Mouse (Mus musculus): Measurements from ENCODE around the gene Mtmr3. TPM values are rescaled to one million over a fixed set of nuclear protein-coding genes. Genes with fewer than 3 reads are reported as not detected.

Gene Mtmr3
- polyA plus RNA-seq, 1 experiment from 2014 or later = 31.3 TPM

GRCm38 (mm10) chr11:4452467-4453184, 142.0 kb downstream of the Mtmr3 start:
- Histone ChIP-seq H3K79me2 (ENCODE audit: inconsistent target) (no peaks in the 10 kb centered on the region), H3K4me3 (ENCODE audit: inconsistent target) (no peak overlapping the region), H3K36me3 (ENCODE audit: inconsistent target) (no peaks in the 10 kb centered on the region), H3K27ac (no peak overlapping the region)
- 84% methylated on average over 10 of the region's 12 CpGs for WGBS (ENCODE audit: missing documents)

- H3K36me3 ChIP-seq (ENCODE audit: inconsistent target) = no peaks in the 10 kb centered on the region
- H3K79me2 ChIP-seq (ENCODE audit: inconsistent target) = no peaks in the 10 kb centered on the region
- H3K4me3 ChIP-seq (ENCODE audit: inconsistent target) = no peak overlapping the region
- WGBS (ENCODE audit: missing documents) = 31% methylated on average over 6 of the region's 9 CpGs
- H3K27ac ChIP-seq = no peak overlapping the region
Measured at GRCm38 (mm10) chr11:4451116-4451515, 143.5 kb downstream of the Mtmr3 start.

GRCm38 (mm10) chr11:4446195-4446868, 148.3 kb downstream of the Mtmr3 start:
- H3K36me3 ChIP-seq (ENCODE audit: inconsistent target) = no peaks in the 10 kb centered on the region
- 92% methylated on average over 5 of the region's 9 CpGs for WGBS (ENCODE audit: missing documents)
- no peak overlapping the region for H3K4me3 ChIP-seq (ENCODE audit: inconsistent target)
- H3K79me2 ChIP-seq (ENCODE audit: inconsistent target) = no peaks in the 10 kb centered on the region
- H3K27ac ChIP-seq = no peak overlapping the region

- 0% methylated on average over 1 of the region's 1 CpGs for WGBS (ENCODE audit: missing documents)
- Histone ChIP-seq H3K79me2 (ENCODE audit: inconsistent target) (no peaks in the 10 kb centered on the region), H3K36me3 (ENCODE audit: inconsistent target) (no peaks in the 10 kb centered on the region), H3K4me3 (ENCODE audit: inconsistent target) (no peak overlapping the region), H3K27ac (no peak overlapping the region)
Measured at GRCm38 (mm10) chr11:4442280-4442679, 152.4 kb downstream of the Mtmr3 start.

GRCm38 (mm10) chr11:4440978-4441377, 153.7 kb downstream of the Mtmr3 start, which contains the start of gene Hormad2:
Gene Hormad2, minus strand, starts transcription at chr11:4441105.
- Histone ChIP-seq H3K4me3 (ENCODE audit: inconsistent target) (no peak within 1 kb of the TSS), H3K36me3 (ENCODE audit: inconsistent target) (no peaks in the 10 kb centered on the region), H3K27ac (no peak within 1 kb of the TSS), H3K79me2 (ENCODE audit: inconsistent target) (no peaks in the 10 kb centered on the region)
- 79% methylated on average over 19 of the region's 19 CpGs for WGBS (ENCODE audit: missing documents)

- Histone ChIP-seq H3K79me2 (ENCODE audit: inconsistent target) (no peaks in the 10 kb centered on the region), H3K4me3 (ENCODE audit: inconsistent target) (no peak overlapping the region), H3K27ac (no peak overlapping the region), H3K36me3 (ENCODE audit: inconsistent target) (no peaks in the 10 kb centered on the region)
- WGBS (ENCODE audit: missing documents) = 62% methylated on average over 2 of the region's 2 CpGs
Measured at GRCm38 (mm10) chr11:4438211-4438610, 156.5 kb downstream of the Mtmr3 start.

GRCm38 (mm10) chr11:4437318-4437717, 157.3 kb downstream of the Mtmr3 start:
- H3K36me3 ChIP-seq (ENCODE audit: inconsistent target) = no peaks in the 10 kb centered on the region
- no peak overlapping the region for H3K4me3 ChIP-seq (ENCODE audit: inconsistent target)
- H3K79me2 ChIP-seq (ENCODE audit: inconsistent target) = no peaks in the 10 kb centered on the region
- H3K27ac ChIP-seq = no peak overlapping the region
- 89% methylated on average over 1 of the region's 1 CpGs for WGBS (ENCODE audit: missing documents)

- 65% methylated on average over 3 of the region's 3 CpGs for WGBS (ENCODE audit: missing documents)
Measured at GRCm38 (mm10) chr11:4436631-4437030, 158.0 kb downstream of the Mtmr3 start.

GRCm38 (mm10) chr11:4434461-4434860, 160.2 kb downstream of the Mtmr3 start:
- H3K36me3 ChIP-seq (ENCODE audit: inconsistent target) = no peaks in the 10 kb centered on the region
- H3K79me2 ChIP-seq (ENCODE audit: inconsistent target) = no peaks in the 10 kb centered on the region
- no peak overlapping the region for H3K4me3 ChIP-seq (ENCODE audit: inconsistent target)
- no peak overlapping the region for H3K27ac ChIP-seq
- WGBS (ENCODE audit: missing documents) = 62% methylated on average over 4 of the region's 4 CpGs

More at GRCm38 (mm10) chr11:4436631-4437030, 158.0 kb downstream of the Mtmr3 start:
- Histone ChIP-seq H3K4me3 (ENCODE audit: inconsistent target) (no peak overlapping the region), H3K36me3 (ENCODE audit: inconsistent target) (no peaks in the 10 kb centered on the region), H3K27ac (no peak overlapping the region), H3K79me2 (ENCODE audit: inconsistent target) (no peaks in the 10 kb centered on the region)

Other genes starting within 250 kb of the Mtmr3 start
- gene Hormad2, start 153.8 kb downstream of the Mtmr3 start, polyA plus RNA-seq (2018) = 0.51 TPM in 1 of 3 replicates, not detected in the others
- not detected in 3 replicates for gene Gm11032, start 25.2 kb upstream of the Mtmr3 start, polyA plus RNA-seq (2018)
- gene Ascc2, start 42.9 kb upstream of the Mtmr3 start, polyA plus RNA-seq (2018) = 29.1 to 42.2 TPM (median 35.1 TPM) in 3 replicates
- gene Uqcr10, start 109.5 kb upstream of the Mtmr3 start, polyA plus RNA-seq (2018) = 160 to 375 TPM (median 326 TPM) in 3 replicates
- 12.8 to 30.5 TPM (median 29.0 TPM) in 3 replicates for gene Zmat5, start 109.8 kb upstream of the Mtmr3 start, polyA plus RNA-seq (2018)
- gene Cabp7, start 151.9 kb upstream of the Mtmr3 start, polyA plus RNA-seq (2018) = 0.04 TPM in 1 of 3 replicates, not detected in the others

All from macrophage (primary cell).